Mouse (Mus musculus): ENCODE results near the gene 1700037C18Rik. TPM values are rescaled to one million over a fixed set of nuclear protein-coding genes. Genes with fewer than 3 reads are reported as not detected.

1700037C18Rik gene
- polyA plus RNA-seq, 1 experiment from 2014 or later, result 18.1 TPM

GRCm38 (mm10) chr16:3896553-3896952, 11.9 kb downstream of the 1700037C18Rik start:
- Histone ChIP-seq H3K36me3 (peaks cover 56% of the 10 kb centered on the region), H3K27ac (replicated peaks) (no peak overlapping the region), H3K9ac (no peak overlapping the region), H3K4me1 (replicated peaks) (no peaks in the 10 kb centered on the region), H3K4me3 (no peak overlapping the region), H3K4me2 (no peak overlapping the region), H3K9me3 (no peaks in the 10 kb centered on the region), H3K27me3 (no peaks in the 10 kb centered on the region)
- 89% methylated on average over 1 of the region's 1 CpGs for WGBS
- ATAC-seq (ENCODE audit: low FRiP score, low read depth), result no peak

DNA sequence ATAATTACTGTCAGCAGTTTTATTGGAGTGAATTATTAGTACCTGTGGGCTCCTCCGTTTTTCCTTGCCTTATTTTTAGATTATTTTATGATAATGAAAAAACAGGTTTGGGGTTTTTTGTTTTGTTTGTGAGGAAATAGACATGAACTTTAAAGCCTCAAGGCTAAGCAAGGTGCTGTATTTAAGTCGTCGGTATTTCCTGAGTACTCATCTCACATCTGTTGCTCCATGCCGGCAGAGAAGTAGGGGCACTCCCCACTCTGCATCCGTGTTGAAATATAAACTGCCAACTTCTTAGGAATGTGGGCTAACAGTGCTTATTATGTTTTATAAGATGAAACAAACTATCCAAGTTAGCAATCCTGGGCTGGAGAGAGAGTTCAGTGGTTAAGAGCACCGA, 12.4 kb downstream of the 1700037C18Rik start:
- H3K4me2 ChIP-seq, result no peak overlapping the region
- no peak overlapping the region for H3K27ac ChIP-seq (replicated peaks)
- H3K4me1 ChIP-seq (replicated peaks), result no peaks in the 10 kb centered on the region
- H3K36me3 ChIP-seq, result peaks cover 51% of the 10 kb centered on the region
- no peak overlapping the region for H3K9ac ChIP-seq
- WGBS, result 88% methylated on average over 6 of the region's 6 CpGs
- ATAC-seq (ENCODE audit: low FRiP score, low read depth), result no peak
- H3K4me3 ChIP-seq, result no peak overlapping the region
- no peaks in the 10 kb centered on the region for H3K9me3 ChIP-seq
- no peaks in the 10 kb centered on the region for H3K27me3 ChIP-seq

- no peak overlapping the region for H3K4me3 ChIP-seq
- H3K9me3 ChIP-seq, result no peaks in the 10 kb centered on the region
- WGBS, result 89% methylated on average over 9 of the region's 9 CpGs
- peak overlapping the region; percentile 28; the same call in 1 of the 2 replicates for H3K27ac ChIP-seq (replicated peaks)
- no peak for ATAC-seq (ENCODE audit: low FRiP score, low read depth)
- H3K4me2 ChIP-seq, result no peak overlapping the region
- H3K27me3 ChIP-seq, result no peaks in the 10 kb centered on the region
- no peak overlapping the region for H3K9ac ChIP-seq
- peaks cover 44% of the 10 kb centered on the region for H3K36me3 ChIP-seq
- H3K4me1 ChIP-seq (replicated peaks), result no peaks in the 10 kb centered on the region
These were observed 13.2 kb downstream of the 1700037C18Rik start for GRCm38 (mm10) chr16:3895173-3895792.

GRCm38 (mm10) chr16:3893739-3894138, 14.8 kb downstream of the 1700037C18Rik start:
- Histone ChIP-seq H3K9ac (no peak overlapping the region), H3K9me3 (no peaks in the 10 kb centered on the region), H3K36me3 (peaks cover 28% of the 10 kb centered on the region), H3K4me2 (no peak overlapping the region), H3K4me1 (replicated peaks) (no peaks in the 10 kb centered on the region), H3K27me3 (no peaks in the 10 kb centered on the region), H3K4me3 (no peak overlapping the region), H3K27ac (replicated peaks) (no peak overlapping the region)
- no peak for ATAC-seq (ENCODE audit: low FRiP score, low read depth)
- WGBS, result 80% methylated on average over 3 of the region's 3 CpGs

DNA sequence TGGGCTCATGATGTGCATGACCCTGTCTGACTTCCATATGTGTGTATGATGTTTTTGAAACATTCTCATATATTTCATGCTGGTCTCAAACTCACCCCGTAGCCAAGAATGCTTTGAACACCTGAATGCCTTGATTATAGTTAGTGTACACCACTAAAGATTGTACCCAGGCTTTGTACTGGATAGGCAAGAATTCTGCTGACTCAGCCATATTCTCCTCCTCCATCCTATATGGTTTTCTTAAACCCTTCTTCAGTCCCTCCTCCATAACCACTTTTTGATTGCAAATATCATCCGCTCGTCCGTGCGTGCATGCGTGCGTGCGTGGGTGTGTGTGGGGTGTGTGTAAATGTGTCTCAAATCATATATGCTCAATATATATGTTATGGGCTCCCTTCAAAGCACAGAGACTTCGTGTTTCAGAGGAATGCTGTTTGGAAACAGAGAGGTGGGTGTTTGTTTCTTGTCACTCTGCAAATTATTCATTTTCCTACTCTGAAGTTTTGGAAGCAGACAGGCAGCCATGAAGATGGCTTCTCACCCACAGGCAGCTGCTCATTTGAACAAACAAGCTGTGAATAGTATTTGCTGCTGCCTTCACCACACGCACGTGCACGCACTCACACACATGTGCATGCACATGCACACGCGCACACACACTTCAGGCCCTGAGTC, 16.7 kb downstream of the 1700037C18Rik start:
- Histone ChIP-seq H3K27me3 (no peaks in the 10 kb centered on the region), H3K4me2 (no peak overlapping the region), H3K36me3 (peaks cover 10% of the 10 kb centered on the region), H3K4me1 (replicated peaks) (0 out of 2 replicates have a peak, but pooled peaks cover 4% of the 10 kb centered on the region), H3K27ac (replicated peaks) (no peak overlapping the region), H3K4me3 (no peak overlapping the region), H3K9ac (no peak overlapping the region), H3K9me3 (no peaks in the 10 kb centered on the region)
- no peak for ATAC-seq (ENCODE audit: low FRiP score, low read depth)
- 95% methylated on average over 14 of the region's 14 CpGs for WGBS

DNA sequence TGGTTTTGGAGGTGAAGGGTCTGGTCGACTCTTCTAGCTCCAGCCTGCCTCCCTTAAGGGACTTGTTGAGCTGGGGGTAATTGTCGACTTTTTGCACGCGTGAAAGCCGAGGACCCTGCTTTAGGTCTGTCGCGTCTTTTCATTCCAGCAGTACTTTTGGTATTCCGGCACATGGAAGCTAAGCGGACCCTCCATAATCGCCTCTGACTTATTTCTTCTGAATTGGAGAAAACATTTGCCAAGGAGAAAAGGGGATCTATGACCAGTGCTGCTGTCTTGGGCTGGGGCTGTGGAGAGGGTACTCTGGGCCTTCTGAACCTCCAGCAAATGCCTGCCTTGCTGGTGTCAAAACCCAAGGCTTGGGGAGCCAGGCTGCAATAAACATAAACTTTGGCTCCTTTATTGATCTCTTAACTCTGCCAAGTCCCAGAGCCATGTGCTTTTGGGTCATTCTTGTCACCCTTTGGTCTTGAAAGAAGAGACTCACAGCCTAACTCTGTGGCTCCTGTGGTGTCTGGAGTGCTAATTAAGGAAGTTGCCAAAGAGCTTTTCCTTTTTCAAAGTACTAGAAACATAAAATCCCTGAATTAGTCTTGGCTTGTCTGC, 23.3 kb downstream of the 1700037C18Rik start:
- whole genome bisulfite sequencing, result 4% methylated on average over 10 of the region's 10 CpGs
- H3K4me1 ChIP-seq (replicated peaks), result peaks cover 33% of the 10 kb centered on the region
- H3K9me3 ChIP-seq, result no peaks in the 10 kb centered on the region
- H3K9ac ChIP-seq, result peak overlapping the region; percentile 69
- peak overlapping the region; percentile 79 for H3K4me3 ChIP-seq
- H3K27me3 ChIP-seq, result no peaks in the 10 kb centered on the region
- peak overlapping the region; percentile 71 for H3K4me2 ChIP-seq
- H3K36me3 ChIP-seq, result no peaks in the 10 kb centered on the region
- ATAC-seq (ENCODE audit: low FRiP score, low read depth), result 0 out of 2 replicates have a peak, but pooled peaks have one; percentile 0
- H3K27ac ChIP-seq (replicated peaks), result peak overlapping the region; percentile 97

DNA sequence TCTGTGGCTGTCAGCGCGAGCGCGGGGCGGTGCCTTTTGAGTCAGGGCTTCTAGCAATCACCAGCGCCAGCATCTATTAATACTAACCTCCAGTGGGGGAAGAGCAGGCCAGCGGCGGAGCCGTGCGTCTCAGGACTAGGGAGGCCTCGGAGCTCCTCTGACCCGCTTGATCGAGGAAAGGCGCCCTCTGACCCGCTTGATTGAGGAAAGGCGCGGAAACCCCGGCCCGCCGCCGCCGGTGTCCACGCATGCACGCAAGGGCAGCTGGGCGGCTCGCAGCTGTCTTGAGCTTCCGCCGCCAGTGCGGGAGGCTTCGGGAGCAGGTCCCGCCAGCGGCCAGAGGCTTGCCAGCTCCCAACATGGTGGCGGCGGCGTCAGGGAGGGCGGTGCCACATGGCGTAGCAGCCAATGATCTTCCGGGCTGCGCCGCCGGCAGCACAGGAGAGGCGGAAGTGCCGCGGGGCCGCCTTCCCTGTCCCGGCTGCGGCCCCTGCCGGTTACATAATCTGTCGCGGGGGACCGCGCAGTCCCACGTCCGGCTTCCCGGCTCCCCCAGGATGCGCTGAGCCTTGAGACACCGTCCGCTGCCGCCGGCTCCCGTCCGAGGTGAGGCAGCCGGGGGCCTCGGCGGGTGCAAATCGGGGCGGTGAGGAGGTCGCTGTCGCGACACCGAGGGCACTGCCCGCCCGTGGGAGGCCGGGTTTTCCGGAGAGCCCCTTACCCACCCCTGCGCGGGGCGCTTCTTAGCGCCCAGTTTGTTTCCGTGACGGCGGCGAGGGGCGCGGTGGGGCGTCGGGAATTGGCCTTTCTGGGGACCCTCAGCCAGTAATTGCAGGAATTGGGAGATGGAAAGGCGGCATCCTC, 24.1 kb downstream of the 1700037C18Rik start, which contains the start of the genes Zfp597 and Gm20695:
Gene Zfp597, minus strand, starts transcription at position 361 of the 864 bp plus-strand sequence.
Gene Gm20695, plus strand, starts transcription at position 448 of the 864 bp plus-strand sequence.
- WGBS, result under 1% methylated on average over 88 of the region's 88 CpGs
- peaks cover 33% of the 10 kb centered on the region for H3K4me1 ChIP-seq (replicated peaks)

GRCm38 (mm10) chr16:3876346-3876745, 32.1 kb downstream of the 1700037C18Rik start:
- ATAC-seq (ENCODE audit: low FRiP score, low read depth), result no peak
- Histone ChIP-seq H3K4me2 (no peak overlapping the region), H3K9me3 (no peaks in the 10 kb centered on the region), H3K4me3 (no peak overlapping the region), H3K27me3 (no peaks in the 10 kb centered on the region), H3K27ac (replicated peaks) (no peak overlapping the region), H3K9ac (no peak overlapping the region), H3K36me3 (peaks cover 12% of the 10 kb centered on the region), H3K4me1 (replicated peaks) (peaks cover 17% of the 10 kb centered on the region)
- 96% methylated on average over 4 of the region's 4 CpGs for WGBS

More for the DNA sequence above, 24.1 kb downstream of the 1700037C18Rik start, which contains the start of the genes Zfp597 and Gm20695:
- peak within 1 kb of the TSS; percentile 79 for H3K4me3 ChIP-seq
- peak within 1 kb of the TSS; percentile 69 for H3K9ac ChIP-seq
- ATAC-seq (ENCODE audit: low FRiP score, low read depth), result peak; percentile 99
- peaks cover 2% of the 10 kb centered on the region; the same call in 1 of the 2 replicates for H3K36me3 ChIP-seq
- H3K4me2 ChIP-seq, result peak within 1 kb of the TSS; percentile 71
- H3K27ac ChIP-seq (replicated peaks), result peak within 1 kb of the TSS; percentile 97
- no peaks in the 10 kb centered on the region for H3K27me3 ChIP-seq
- no peaks in the 10 kb centered on the region for H3K9me3 ChIP-seq

DNA sequence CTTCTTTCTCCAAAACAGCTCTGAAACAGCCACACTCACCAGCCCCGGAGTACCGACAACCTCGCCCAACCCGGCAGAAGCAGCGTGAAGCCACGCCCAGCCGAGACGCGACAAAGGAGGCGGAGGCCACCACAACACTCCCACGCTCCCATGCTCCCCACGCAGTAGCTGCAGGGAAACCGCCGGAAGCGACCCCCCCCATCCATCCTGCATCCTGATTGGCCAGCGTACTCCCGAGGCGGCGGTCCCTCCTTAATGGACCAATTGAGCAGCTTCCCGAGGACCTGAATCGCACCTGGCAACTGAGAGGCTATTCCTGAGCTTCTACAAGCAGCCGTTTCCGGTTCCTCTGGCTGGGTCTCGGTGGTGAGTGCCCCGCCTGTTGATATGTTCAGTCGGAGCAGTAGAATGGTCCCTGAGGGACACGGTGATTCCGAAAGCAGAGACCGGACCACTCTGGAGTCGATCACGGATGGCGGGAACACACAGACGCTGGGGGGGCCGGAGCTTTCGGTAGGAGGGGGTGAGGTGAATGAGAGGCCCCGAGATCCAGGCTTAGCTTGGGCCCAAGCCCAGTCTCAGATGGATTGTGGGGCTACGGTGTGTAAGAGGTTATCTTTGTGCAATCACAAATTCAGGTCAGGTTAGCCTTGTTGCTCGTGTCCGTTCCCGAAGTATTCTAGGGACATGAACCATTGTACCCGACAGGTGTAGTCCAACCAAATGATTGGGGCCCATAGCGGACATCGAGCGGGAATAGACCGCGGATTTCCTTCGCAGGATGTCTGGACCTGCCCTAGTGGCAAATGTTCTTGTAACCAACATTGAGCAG, 36.1 kb downstream of the 1700037C18Rik start, which contains the start of gene Naa60:
Gene Naa60, plus strand, starts transcription at position 160 of the 832 bp plus-strand sequence.
- H3K9me3 ChIP-seq, result no peaks in the 10 kb centered on the region
- H3K4me3 ChIP-seq, result peak within 1 kb of the TSS; percentile 57
- H3K4me1 ChIP-seq (replicated peaks), result peaks cover 22% of the 10 kb centered on the region
- peak within 1 kb of the TSS; percentile 68 for H3K27ac ChIP-seq (replicated peaks)
- peaks cover 14% of the 10 kb centered on the region for H3K36me3 ChIP-seq
- ATAC-seq (ENCODE audit: low FRiP score, low read depth), result peak; percentile 98
- peak within 1 kb of the TSS; percentile 64 for H3K9ac ChIP-seq
- peak within 1 kb of the TSS; percentile 79 for H3K4me2 ChIP-seq
- 3% methylated on average over 47 of the region's 47 CpGs for WGBS
- no peaks in the 10 kb centered on the region for H3K27me3 ChIP-seq

- Histone ChIP-seq H3K9me3 (no peaks in the 10 kb centered on the region), H3K27me3 (no peaks in the 10 kb centered on the region), H3K4me3 (peak overlapping the region; percentile 57), H3K9ac (peak overlapping the region; percentile 64), H3K4me2 (peak overlapping the region; percentile 79), H3K27ac (replicated peaks) (peak overlapping the region; percentile 51; the same call in 1 of the 2 replicates), H3K4me1 (replicated peaks) (peaks cover 22% of the 10 kb centered on the region), H3K36me3 (peaks cover 14% of the 10 kb centered on the region)
- ATAC-seq (ENCODE audit: low FRiP score, low read depth), result 0 out of 2 replicates have a peak, but pooled peaks have one; percentile 8
- 3% methylated on average over 16 of the region's 16 CpGs for WGBS
These were observed 36.7 kb downstream of the 1700037C18Rik start for GRCm38 (mm10) chr16:3871815-3872214.
